Mouse (Mus musculus): ENCODE data around the gene Zbtb8os.

The Zbtb8os gene

DNA sequence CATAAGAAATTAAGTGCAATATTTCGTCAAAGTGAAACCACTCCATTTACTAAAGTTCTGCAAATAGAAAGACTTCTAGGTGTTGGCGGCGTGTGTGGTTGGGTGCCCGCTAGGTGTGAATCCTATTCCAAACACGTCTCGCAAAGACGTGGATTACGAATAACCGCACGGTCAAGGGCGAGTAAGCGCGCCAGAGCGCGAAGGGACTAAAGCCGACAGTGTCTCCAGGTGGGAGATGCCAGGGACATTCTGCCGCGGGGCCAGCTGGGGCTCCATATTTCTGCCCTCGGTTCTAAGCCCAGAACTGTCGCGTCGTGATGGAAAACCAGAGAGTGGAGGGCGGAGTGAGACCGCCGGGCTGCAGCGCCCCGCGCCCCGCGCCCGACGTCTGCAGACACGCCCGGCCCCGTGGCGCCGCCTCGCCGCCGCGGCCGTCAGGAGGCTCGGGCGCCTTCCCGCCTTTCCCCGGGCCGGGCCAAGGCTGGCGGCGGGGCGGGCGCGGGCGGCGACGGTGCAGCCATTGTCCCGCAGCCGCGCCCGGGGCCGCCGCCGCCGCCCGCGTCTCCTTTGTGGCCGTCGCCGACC lies 41.6 kb downstream of the Zbtb8os start:
- peak; percentile 36 to 41 for DNase-seq (ENCODE audit: low spot score in 2 of 2)

DNA sequence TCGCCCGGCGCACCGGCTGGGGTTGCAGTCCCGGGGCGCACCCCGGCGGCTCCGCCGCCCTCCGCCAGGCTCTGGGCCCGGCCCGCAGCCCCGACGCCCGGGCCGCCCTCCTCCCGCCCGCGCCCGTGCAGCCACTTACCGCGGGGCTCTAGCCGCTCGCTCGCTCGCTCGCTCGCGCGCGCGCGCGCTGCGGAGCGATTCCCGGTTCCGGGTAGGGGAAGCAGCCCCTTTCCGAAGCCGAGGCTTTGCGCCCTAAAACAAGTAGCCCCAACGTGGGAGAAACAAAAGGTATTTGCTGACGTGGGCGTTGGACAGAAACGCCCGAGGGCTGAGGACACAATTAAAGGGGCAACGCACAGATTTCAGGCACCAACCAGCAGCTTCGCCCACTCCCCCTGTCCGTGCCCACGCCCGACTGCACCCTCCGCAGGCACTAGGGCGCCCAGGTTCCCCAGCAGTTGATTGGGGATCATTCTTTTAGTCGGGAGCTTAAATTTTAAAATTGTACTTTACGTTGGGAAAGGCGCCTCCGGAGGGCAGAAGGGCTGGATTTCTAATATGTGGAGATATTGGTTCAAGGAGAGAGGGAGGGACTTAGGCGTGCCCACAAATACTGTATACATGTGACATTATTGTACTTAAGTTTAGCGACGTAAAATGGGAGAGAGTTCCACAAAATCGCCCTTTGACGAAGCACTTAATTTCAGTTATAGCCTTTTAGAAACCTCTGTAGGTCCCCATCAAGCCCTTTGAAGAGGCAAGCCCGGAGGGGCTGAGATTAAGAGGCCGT lies 42.3 kb downstream of the Zbtb8os start, which contains the start of gene Zbtb8a:
Gene Zbtb8a (minus strand): TSS at position 516 of the 790 bp plus-strand sequence.
- DNase-seq (ENCODE audit: low spot score in 2 of 2): peak; percentile 33 to 51

DNA sequence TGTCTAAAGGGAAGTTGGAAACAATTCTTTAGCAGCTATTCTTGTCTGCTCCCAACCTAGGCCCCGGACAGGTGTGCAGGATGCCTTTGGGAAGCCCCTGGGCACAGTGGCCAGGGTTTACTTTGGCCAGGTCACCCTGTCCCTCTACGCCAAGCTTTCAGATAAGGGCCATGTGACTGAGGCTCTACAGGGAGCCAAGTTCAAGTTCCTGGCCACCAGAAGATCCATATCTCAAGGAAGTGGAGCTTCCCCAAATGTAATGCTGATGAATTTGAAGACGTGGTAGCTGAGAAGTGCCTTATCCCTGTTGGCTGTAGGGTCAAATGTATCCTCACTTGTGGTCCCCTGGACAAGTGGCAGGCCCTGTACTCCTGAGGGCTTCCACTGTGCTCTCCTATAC lies 44.3 kb downstream of the Zbtb8os start:
- no peak for DNase-seq (ENCODE audit: low spot score in 2 of 2)

DNA sequence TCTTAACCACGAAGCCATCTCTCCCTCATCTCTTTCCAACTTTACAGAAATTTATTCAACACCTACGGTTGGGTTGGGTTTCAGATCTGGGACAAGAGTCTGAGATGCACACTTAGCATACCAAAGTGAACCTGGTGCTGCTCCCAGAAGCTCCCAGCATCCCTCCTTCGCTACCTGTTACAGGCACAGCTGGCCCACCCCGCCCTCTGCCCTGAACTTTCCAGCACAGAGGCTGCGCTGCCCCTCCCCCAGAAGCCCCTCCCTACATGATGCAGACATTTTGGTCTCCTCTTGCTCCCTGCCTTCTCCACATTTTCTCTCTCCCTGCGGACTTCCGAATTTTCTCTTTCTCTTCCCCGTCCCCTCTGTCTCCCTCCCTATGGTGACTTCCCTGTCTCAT lies 45.7 kb downstream of the Zbtb8os start:
- peak in 1 of 2 experiments; percentile 10 for DNase-seq (ENCODE audit: low spot score in 2 of 2)

DNA sequence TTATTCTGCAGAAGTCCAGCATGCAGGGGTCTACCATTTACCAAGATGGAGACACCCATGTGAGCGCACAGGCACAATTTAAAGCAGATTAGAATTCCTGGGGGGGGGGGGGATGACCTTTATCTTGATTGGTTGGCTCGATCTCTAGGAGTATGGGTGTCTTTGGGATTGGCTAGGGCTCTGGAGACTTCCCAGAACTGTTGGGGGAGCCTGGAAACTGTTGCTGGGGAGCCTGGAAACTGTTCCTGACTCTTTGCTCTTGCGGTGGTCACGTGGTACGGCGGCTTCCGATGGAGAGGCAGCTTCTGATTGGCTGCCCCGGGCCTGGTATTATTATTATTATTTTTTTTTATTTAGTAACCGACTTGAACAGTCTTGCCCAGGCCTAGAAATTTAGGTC lies 46.5 kb downstream of the Zbtb8os start:
- no peak for DNase-seq (ENCODE audit: low spot score in 2 of 2)

DNA sequence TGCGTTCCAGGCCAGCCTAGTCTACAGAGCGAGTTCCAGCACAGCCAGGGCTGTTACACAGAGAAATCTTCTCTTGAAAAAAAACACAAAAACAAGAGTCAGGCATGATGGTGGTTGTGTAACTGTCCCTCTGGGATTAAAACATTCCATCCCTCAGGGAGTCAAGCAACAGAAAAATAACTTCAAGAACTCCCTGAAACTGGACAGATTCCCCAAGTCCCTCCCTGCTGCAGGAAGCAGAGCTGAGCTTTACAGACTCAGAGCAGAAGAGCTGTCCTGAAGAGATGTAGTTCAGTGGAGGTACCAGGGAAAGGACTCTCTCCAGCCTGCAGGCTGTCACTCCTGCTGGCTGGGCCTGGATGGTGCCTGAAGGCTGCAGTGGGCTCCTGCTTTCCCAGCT lies 47.0 kb downstream of the Zbtb8os start:
- DNase-seq (ENCODE audit: low spot score in 2 of 2): no peak

DNA sequence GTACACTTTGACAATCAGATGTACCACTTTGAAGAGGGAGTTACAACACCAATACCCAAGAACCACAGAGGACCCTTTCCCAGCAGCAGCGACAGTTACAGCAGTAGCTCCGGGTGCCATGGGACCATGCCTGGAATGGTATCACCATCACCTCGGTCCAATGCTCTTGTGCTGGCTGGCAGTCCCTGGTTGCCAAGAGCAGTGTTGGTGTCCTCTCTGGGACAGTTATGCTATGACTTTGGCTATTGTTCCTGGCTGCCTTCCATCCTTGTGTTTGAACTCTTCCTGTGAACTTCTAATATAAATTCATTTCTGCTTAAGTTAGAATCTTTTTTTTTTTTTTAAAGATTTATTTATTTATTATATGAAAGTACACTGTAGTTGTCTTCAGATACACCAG lies 48.1 kb downstream of the Zbtb8os start:
- no peak for DNase-seq (ENCODE audit: low spot score in 2 of 2)

DNA sequence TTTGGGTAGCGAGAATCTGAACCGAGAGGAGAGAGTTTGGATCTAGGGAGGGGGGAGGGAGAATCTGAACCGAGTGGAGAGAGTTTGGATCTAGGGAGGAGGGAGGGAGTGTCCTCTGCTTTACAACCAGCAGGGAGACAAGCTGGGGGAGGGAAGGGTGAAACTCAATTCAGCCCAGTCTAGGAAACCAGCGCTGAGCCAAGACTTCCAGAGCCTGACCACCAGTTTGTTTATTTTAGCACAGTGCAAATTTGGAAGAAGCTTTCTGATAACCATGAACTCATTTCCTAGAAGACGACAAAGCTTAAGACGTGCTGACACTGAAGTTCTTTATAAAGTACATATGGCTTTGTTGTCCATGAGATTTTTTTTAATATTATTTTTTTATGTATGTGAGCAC lies 48.9 kb downstream of the Zbtb8os start:
- no peak for DNase-seq (ENCODE audit: low spot score in 2 of 2)

DNA sequence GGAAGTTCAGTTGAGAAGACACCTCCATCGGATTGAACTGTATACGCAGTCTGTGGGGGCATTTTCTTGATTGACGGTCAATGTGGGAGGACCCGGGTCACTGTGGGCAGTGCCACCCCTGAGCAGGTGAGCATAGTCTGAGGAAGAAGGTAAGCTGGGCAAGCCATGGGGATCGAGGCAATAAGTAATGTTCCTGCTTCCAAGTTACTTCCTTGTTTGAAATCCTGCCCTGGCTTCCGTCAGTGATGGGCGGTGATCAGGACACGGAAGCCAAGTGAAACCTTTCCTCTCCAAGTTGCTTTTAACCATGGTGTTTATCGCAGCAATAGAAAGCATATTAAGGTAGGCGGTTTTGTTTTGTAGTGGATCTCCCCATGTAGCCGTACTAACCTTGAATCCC lies 50.2 kb downstream of the Zbtb8os start:
- DNase-seq (ENCODE audit: low spot score in 2 of 2): no peak

DNA sequence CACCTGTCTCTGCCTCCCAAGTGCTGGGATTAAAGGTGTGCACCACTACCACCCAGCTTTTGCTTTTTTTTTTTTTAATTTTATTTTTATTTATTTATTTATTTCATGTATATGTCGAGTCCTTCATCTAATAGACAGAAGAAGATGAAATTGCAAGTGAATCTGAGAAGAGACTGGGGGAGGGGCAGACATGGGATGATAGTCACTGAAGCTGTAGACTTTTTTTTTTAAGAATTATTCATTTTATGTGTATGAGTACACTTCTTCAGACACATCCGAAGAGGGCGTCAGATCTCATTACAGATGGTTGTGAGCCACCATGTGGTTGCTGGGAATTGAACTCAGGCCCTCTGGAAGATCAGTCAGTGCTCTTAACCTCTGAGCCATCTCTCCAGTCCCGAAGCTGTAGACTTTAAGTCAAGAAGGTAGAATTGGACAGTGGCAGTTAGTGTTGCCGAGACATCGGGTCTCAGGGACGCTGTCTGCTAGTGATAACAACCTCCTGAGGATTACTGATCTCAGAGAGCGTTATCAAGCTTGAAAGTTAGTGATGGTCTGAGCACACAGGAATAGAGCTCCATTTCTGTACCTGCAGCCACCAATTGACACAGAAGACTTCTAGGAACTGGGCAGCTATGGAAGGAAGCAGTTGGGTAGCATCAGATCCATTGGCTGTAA lies 50.9 kb downstream of the Zbtb8os start:
- DNase-seq (ENCODE audit: low spot score in 2 of 2): no peak

DNA sequence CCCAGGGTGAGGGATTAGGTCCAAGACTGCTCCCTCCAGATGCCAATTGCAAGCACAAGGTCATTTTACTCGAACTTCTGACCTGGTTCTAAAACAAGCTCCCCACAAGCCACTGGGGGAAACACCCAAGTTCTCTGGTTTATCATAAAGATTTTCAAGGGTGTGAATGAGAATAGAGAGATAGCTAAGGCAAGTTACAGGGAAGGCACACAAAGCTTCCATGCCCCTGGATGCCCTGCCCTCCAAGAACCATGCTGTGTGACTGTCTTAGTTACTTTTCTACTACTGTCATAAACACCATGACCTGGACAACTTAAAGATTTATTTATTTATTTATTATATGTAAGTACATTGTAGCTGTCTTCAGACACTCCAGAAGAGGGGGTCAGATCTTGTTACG lies 51.5 kb downstream of the Zbtb8os start:
- no peak for DNase-seq (ENCODE audit: low spot score in 2 of 2)

DNA sequence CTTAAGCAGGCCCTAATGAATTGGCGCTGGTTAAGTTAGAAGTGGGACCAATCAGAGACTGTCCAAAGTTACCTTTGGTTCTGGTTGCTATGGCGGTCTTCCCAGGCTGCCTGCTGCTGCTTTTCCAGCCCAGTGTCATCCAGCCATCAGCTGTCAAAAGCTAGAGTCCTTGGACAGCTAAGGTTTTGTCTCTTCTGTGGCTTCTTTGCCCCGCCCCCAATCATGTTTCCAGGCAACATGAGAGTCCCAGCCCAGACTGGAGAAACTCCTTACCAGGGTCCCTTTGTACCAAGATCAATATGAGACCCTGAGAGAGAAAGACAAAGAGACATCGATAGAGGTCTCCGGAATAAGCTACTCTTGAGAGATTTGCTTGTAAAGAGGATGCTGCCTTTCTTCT lies 52.9 kb downstream of the Zbtb8os start:
- no peak for DNase-seq (ENCODE audit: low spot score in 2 of 2)

DNA sequence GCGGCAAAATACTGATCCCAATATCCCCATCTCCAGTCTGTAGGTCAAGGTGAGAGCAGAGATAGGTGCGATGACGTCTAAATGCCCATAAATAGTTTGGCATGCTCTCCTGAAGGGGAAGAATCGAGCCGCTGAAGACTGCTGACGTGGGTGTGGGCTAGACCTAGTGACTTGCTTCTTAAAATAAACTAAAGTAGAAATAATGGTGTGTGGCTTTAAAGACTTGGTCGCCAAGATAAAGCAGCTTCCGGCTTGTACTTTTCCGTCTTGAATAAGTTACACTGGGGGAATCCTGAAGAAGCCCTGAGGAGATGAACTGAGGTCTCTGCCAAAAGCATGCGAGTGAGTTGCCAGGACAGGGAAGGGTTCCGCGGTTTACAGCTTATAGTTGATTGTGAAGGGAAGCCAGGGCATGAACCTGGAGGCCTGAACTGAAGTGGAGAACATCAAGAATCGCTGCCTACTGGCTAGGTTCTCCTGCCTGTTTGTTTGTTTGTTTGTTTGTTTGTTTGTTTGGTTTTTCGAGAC lies 54.8 kb downstream of the Zbtb8os start:
- DNase-seq (ENCODE audit: low spot score in 2 of 2): no peak

DNA sequence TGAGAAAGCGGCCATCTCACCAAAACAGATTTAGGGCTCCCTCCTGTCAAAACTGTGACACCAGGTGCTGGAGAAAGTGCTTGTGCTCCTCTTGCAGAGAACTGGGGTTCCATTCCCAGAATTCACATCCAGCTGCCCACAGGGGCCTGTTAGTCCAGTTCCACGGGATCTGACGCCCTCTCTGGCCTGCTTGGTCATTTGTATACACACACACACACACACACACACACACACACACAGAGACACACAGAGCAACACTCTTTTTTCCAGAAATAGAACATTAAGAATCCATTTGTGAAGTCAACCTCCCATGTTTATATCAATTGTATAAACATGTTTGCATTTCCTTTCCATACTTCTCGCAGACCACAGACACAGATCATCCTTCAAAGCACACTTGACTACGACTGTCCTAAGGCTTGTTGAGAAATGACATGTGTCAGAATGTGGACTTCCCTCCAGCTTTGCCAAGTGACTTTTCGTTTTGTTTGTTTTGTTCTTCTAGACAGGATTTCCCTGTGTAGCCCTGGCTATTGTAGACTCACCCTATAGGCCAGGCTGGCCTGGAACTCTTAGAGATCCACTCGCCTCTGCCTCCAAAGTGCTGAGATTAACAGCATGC lies 55.6 kb downstream of the Zbtb8os start:
- DNase-seq (ENCODE audit: low spot score in 2 of 2): no peak

DNA sequence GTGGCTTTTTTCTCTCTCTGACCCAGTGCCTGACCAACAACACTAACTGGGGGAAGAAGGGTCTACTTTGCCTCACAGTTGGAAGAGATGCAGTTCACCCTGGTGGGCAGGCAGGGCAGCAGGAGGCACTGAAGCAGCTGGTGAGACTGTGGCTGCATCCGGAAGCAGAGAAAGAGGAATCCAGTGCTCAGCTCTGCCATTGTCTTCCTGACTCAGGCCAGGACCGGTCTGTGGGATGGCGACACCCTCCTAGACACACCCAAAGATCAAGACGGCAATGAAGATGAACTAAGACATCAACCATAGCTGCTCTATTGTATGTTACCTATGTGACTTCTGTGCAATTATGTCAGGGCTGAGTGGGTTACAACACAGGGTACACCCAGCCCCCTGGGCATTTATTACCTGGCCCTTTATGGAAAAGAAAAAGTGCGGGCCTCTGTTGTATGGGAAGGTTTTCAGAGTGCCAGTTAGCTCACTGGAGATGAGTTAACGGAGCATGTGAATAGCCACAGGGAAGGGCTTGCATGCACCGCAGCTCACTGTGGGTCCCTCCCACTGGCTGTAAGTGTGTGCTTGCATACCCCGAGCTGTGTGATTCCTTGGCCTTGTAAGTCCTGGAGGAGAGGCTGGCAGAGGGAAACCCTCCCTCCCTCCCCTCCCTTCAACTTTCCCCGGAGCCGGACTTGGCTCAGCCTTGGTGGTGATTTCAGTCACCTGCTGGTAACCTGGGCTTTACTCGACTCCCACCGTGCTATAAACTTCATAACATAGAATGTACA lies 58.8 kb downstream of the Zbtb8os start:
- DNase-seq (ENCODE audit: low spot score in 2 of 2): no peak

DNA sequence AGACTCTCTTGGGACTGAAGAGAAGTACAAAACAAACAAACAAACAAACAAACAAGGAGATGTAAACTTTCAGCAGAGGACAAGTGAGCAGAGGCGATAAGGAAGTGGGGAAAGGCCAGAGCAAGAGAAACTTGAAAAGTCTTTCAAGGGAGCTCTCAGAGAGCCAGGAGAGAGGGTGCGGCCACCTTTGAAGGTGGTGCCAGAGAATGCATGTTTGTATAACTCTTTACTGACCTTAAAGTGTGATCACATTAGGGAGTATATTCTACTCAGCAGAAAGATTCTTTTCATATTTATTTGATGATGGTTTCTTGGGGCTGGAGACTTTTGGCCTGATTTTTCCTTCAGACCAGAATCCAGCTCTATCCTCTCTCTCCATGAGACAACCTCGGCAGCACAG lies 61.5 kb downstream of the Zbtb8os start:
- no peak for DNase-seq (ENCODE audit: low spot score in 2 of 2)

DNA sequence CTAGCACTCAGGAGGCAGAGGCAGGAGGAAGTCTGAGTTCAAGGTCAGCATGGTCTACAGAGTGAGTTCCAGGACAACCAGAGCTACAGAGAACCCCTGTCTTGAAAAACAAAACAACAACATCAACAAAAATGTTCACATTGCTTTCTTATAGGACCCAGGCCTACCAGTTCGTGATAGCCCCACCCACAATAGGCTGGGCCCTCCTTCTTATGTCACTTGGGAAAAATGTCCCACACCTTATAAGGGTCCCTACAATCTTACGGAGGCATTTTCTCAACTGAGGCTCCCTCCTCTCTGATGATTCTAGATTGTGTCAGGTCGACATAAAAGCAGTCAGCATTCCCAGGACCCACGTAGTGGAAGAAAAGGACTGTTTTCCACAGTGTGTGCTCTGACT lies 64.3 kb downstream of the Zbtb8os start:
- no peak for DNase-seq (ENCODE audit: low spot score in 2 of 2)
